ENCODE assay signal across 24 mouse cellular contexts in the genomic region with DNA sequence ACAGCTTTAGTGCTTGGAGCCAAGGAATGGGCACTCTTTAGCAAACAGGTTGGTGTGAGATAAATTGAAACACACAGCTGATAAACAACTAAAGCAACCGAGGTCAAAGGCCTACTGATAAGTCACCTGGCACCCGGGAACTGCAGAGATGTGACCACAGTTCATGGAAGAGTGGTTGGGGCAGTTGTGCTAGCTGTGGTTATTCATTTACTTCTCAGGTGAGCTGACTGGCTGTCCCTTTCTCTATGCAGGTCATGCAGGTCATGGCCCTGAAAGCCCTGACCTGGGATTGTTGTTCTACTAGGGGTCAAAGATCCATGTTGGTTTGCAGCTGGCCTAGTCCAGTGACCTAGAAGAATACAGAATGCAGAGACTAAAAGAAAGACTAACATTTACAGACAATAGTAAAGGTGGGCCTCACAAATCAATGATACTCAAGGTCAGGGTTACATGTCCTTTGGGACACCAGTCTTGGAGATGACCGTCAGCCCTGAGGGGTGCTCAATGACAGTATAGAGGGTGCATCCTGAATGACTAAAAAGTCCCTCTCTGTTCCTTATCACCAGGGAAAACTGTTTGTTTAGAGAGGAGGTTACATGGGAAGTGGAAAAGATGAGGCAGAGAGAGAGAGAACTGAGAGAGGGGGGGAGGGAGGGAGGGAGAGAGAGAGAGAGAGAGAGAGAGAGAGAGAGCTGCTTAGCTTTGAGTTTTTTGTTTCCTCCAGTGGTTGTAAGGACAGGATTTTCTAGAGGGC. TPM values are rescaled to one million over a fixed set of nuclear protein-coding genes. Genes with fewer than 3 reads are reported as not detected.
DNase-seq lines count a peak whose midpoint lies in the region; ATAC-seq and TF ChIP-seq lines count a peak whose summit lies in the region.
"Had no signal": no experiment of that assay in that cellular context is flagged by ENCODE, and none has a peak within 500 bp of the region (broad histone marks: within the 10 kb centered on the region; RNA-seq: fewer than 3 reads in every experiment).

No protein-coding gene starts in this region.

- no peak overlapping the region for H3K9ac ChIP-seq in kidney, embryonic 14.5 days (ENCODE audit: low read depth, low read length)
- no peak overlapping the region for H3K9ac ChIP-seq in liver, embryonic 15.5 days
- no peak overlapping the region for H3K9ac ChIP-seq in stomach, postnatal 0 days (ENCODE audit: low read length)
- H3K9ac ChIP-seq: forebrain, embryonic 15.5 days had no signal

- H3K4me3 ChIP-seq in kidney, embryonic 14.5 days (ENCODE audit: low read length): no peak overlapping the region
- no peak overlapping the region for H3K4me3 ChIP-seq in liver, embryonic 15.5 days (replicated peaks)
- no peak overlapping the region for H3K4me3 ChIP-seq in stomach, postnatal 0 days (ENCODE audit: low read depth, low read length)
- H3K4me3 ChIP-seq: forebrain, embryonic 15.5 days; hindbrain, embryonic 10.5 days had no signal

- no peak overlapping the region for H3K4me2 ChIP-seq in kidney, embryonic 14.5 days (replicated peaks; ENCODE audit: low read depth, low read length)
- no peak overlapping the region for H3K4me2 ChIP-seq in liver, embryonic 15.5 days
- no peak overlapping the region for H3K4me2 ChIP-seq in stomach, postnatal 0 days (replicated peaks; ENCODE audit: low read depth)
- H3K4me2 ChIP-seq: forebrain, embryonic 15.5 days had no signal

- no peak for TF ChIP-seq CTCF in stomach, postnatal 0 days (IDR thresholded peaks at IDR 0.05; ENCODE audit: low read depth)

- TF ChIP-seq EP300 in stomach, postnatal 0 days (optimal IDR thresholded peaks at IDR 0.05): no peak

- WGBS in kidney, embryonic 14.5 days: 76% methylated on average over 3 of the region's 3 CpGs
- WGBS in liver, embryonic 15.5 days (ENCODE audit: insufficient replicate concordance): 37% methylated on average over 3 of the region's 3 CpGs
- 42% methylated on average over 3 of the region's 3 CpGs for WGBS in stomach, postnatal 0 days

- ATAC-seq in kidney, embryonic 14.5 days (ENCODE audit: low FRiP score, low TSS enrichment): no peak
- peak; percentile 93 for ATAC-seq in liver, embryonic 15.5 days (ENCODE audit: insufficient read depth)
- ATAC-seq in stomach, postnatal 0 days (ENCODE audit: low FRiP score, low TSS enrichment): peak; percentile 67
- ATAC-seq: CD4-positive, CD25-positive, alpha-beta regulatory T cell, adult 4 months; forebrain, embryonic 15.5 days; Patski had no signal

- H3K27ac ChIP-seq in kidney, embryonic 14.5 days (ENCODE audit: low read depth, low read length): no peak overlapping the region
- H3K27ac ChIP-seq in liver, embryonic 15.5 days (replicated peaks): peak overlapping the region; percentile 61
- no peak overlapping the region for H3K27ac ChIP-seq in stomach, postnatal 0 days (replicated peaks)
- H3K27ac ChIP-seq: forebrain, embryonic 15.5 days; hindbrain, embryonic 10.5 days had no signal

- no peaks in the 10 kb centered on the region for H3K9me3 ChIP-seq in kidney, embryonic 14.5 days (ENCODE audit: control insufficient read depth, low read length)
- no peaks in the 10 kb centered on the region for H3K9me3 ChIP-seq in liver, embryonic 15.5 days (replicated peaks)
- no peaks in the 10 kb centered on the region for H3K9me3 ChIP-seq in stomach, postnatal 0 days (ENCODE audit: control insufficient read depth, low read length)
- H3K9me3 ChIP-seq: forebrain, embryonic 15.5 days; hindbrain, embryonic 10.5 days had no signal

- peak; percentile 24 for DNase-seq in kidney, adult 18-20 months
- peak; percentile 44 to 54 for DNase-seq in kidney, postnatal 36 days
- peak; percentile 50 for DNase-seq in stomach, postnatal 0 days (ENCODE audit: low spot score)
- no peak for DNase-seq in adrenal gland, adult 8-10 months
- DNase-seq in embryo, embryonic 10.5 days (ENCODE audit: low spot score): no peak
- DNase-seq in cerebellum, postnatal 14 days: no peak
- DNase-seq: adrenal gland, postnatal 25 days; cerebellum, adult 11 months; cerebellum, postnatal 10 days; embryo, embryonic 11 days; gastrocnemius, postnatal 25 days; left cerebral cortex, postnatal 4 days; lung, adult 2 months; thymus, adult 18-20 months had no signal

- no peaks in the 10 kb centered on the region for H3K36me3 ChIP-seq in kidney, embryonic 14.5 days (ENCODE audit: control insufficient read depth, insufficient read depth, low read length)
- H3K36me3 ChIP-seq in liver, embryonic 15.5 days (replicated peaks): no peaks in the 10 kb centered on the region
- no peaks in the 10 kb centered on the region for H3K36me3 ChIP-seq in stomach, postnatal 0 days (ENCODE audit: control insufficient read depth, insufficient read depth, low read length)
- H3K36me3 ChIP-seq: forebrain, embryonic 15.5 days; hindbrain, embryonic 10.5 days had no signal

- H3K27me3 ChIP-seq in kidney, embryonic 14.5 days (ENCODE audit: control insufficient read depth, insufficient read depth, low read length): no peaks in the 10 kb centered on the region
- H3K27me3 ChIP-seq in liver, embryonic 15.5 days: no peaks in the 10 kb centered on the region
- no peaks in the 10 kb centered on the region for H3K27me3 ChIP-seq in stomach, postnatal 0 days (ENCODE audit: control insufficient read depth, insufficient read depth, low read length)
- H3K27me3 ChIP-seq: forebrain, embryonic 15.5 days; Patski had no signal

- no peaks in the 10 kb centered on the region for H3K4me1 ChIP-seq in kidney, embryonic 14.5 days (ENCODE audit: control insufficient read depth, insufficient read depth, low read length)
- 0 out of 2 replicates have a peak, but pooled peaks cover 2% of the 10 kb centered on the region for H3K4me1 ChIP-seq in liver, embryonic 15.5 days (replicated peaks)
- H3K4me1 ChIP-seq in stomach, postnatal 0 days (replicated peaks; ENCODE audit: control insufficient read depth, insufficient read depth): no peaks in the 10 kb centered on the region
- H3K4me1 ChIP-seq: forebrain, embryonic 15.5 days; hindbrain, embryonic 10.5 days had no signal

RNA-seq across cellular contexts. Expression of a gene that starts 6.0 kb away (rescaled TPM):
- polyA plus RNA-seq in kidney, embryonic 14.5 days (2014; fragmentation: Nextera tagmentation; extraction: Ambion mirVana): not detected in 2 replicates
- polyA plus RNA-seq in liver, embryonic 15.5 days (2015; fragmentation: Nextera tagmentation; extraction: Ambion mirVana): 0.23 and 0.24 TPM in 2 replicates
- polyA plus RNA-seq in stomach, postnatal 0 days (2015; fragmentation: Nextera tagmentation; extraction: Ambion mirVana): 5.1 and 5.8 TPM in 2 replicates
- total RNA-seq in adrenal gland, adult 8-10 months (2022): 1 to 10 TPM in 2 of 4 experiments, under 1 TPM in 2; 0.12 to 1.7 (median 0.73) TPM
- total RNA-seq: layer of hippocampus, adult 8-10 months; left cerebral cortex, postnatal 4 days; midbrain, postnatal 0 days had no signal
- polyA plus RNA-seq: CD4-positive, CD25-positive, alpha-beta regulatory T cell, adult 4 months; embryonic facial prominence, embryonic 14.5 days; forebrain, embryonic 15.5 days; hindbrain, embryonic 10.5 days; midbrain, postnatal 0 days had no signal

RNA-seq across cellular contexts. Expression of a gene that starts 43.9 kb away (rescaled TPM):
- polyA plus RNA-seq in kidney, embryonic 14.5 days (2014; fragmentation: Nextera tagmentation; extraction: Ambion mirVana): not detected in 2 replicates
- 12.5 and 14.0 TPM in 2 replicates for polyA plus RNA-seq in liver, embryonic 15.5 days (2015; fragmentation: Nextera tagmentation; extraction: Ambion mirVana)
- polyA plus RNA-seq in stomach, postnatal 0 days (2015; fragmentation: Nextera tagmentation; extraction: Ambion mirVana): 0.96 and 1.4 TPM in 2 replicates
- total RNA-seq in adrenal gland, adult 8-10 months (2022): under 1 TPM in 1 of 4 experiments, not detected in 3; 0.46 TPM
- total RNA-seq: gastrocnemius, postnatal 25 days; layer of hippocampus, adult 8-10 months had no signal
- polyA plus RNA-seq: embryonic facial prominence, embryonic 14.5 days; forebrain, embryonic 15.5 days; heart, postnatal 0 days; midbrain, postnatal 0 days had no signal

Comparison
In these comparisons a context has a peak if more than half of its experiments do, and no peak if none do; other contexts are left out.
1. DNase-seq: peak in kidney, adult 18-20 months (single experiment), kidney, postnatal 36 days (2 of 2) and stomach, postnatal 0 days (single experiment); none in adrenal gland, adult 8-10 months (single experiment), embryo, embryonic 10.5 days (single experiment) and cerebellum, postnatal 14 days (0 of 2).